Mouse (Mus musculus) forebrain, embryonic 13.5 days (tissue): ENCODE results near the gene Lrrtm1. TPM values are rescaled to one million over a fixed set of nuclear protein-coding genes. Genes with fewer than 3 reads are reported as not detected.

ENCODE experiments used
- ATAC-seq: fragments of 200-750 bp; cut with Nextera tagmentation; 2 replicates; pipeline ENCODE4 v1.8.0; 2017
- H3K27ac ChIP-seq: fragments of 300-500 bp; sonication (generic); 2 replicates; pipeline ENCODE4 v1.5.1; 2015; ENCODE audit warnings: inconsistent platforms, mild to moderate bottlenecking, moderate library complexity
- H3K27me3 ChIP-seq: fragments of 300-500 bp; sonication (generic); 2 replicates; pipeline ENCODE4 v1.6.1; 2015; ENCODE audit warnings: mild to moderate bottlenecking, inconsistent platforms
- H3K36me3 ChIP-seq: fragments of 300-500 bp; sonication (generic); 2 replicates; pipeline ENCODE4 v1.6.1; 2015; ENCODE audit warnings: mild to moderate bottlenecking, inconsistent platforms; ENCODE audit not compliant: poor library complexity, severe bottlenecking
- H3K4me1 ChIP-seq: fragments of 300-500 bp; sonication (generic); 2 replicates; pipeline ENCODE4 v1.6.1; 2015; ENCODE audit warnings: inconsistent platforms
- H3K4me2 ChIP-seq: fragments of 300-500 bp; sonication (generic); 2 replicates; pipeline ENCODE4 v1.6.1; 2015; ENCODE audit warnings: inconsistent platforms, mild to moderate bottlenecking, moderate library complexity
- H3K4me3 ChIP-seq: fragments of 300-500 bp; sonication (generic); 2 replicates; pipeline ENCODE4 v1.5.1; 2015; ENCODE audit warnings: mild to moderate bottlenecking, inconsistent platforms
- H3K9ac ChIP-seq: fragments of 300-500 bp; sonication (generic); 2 replicates; pipeline ENCODE4 v1.6.1; 2015; ENCODE audit warnings: mild to moderate bottlenecking, inconsistent platforms
- H3K9me3 ChIP-seq: fragments of 300-500 bp; sonication (generic); replicated peaks from 2 replicates; pipeline ENCODE4 v1.6.1; 2016; ENCODE audit warnings: inconsistent platforms
- WGBS: fragments of 180-500 bp; shearing (Covaris S2); methylation state at CpG from one replicate; pipeline ENCODE4 v1.1.7; 2015; 5-methylcytosine and 5-hydroxymethylcytosine counted together
- polyA plus RNA-seq: library from polyadenylated mRNA; unstranded; fragments of >200 nt; fragmentation: Nextera tagmentation; extraction: Ambion mirVana; gene quantifications from 2 replicates; pipeline ENCODE4 v1.2.1, GENCODE M21; 2015

Lrrtm1 gene
- polyA plus RNA-seq: 23.9 and 25.2 TPM in 2 replicates

GRCm38 (mm10) chr6:77242601-77243406 is at the start of gene Lrrtm1:
Gene Lrrtm1, plus strand, starts transcription at chr6:77242689.
- peak; percentile 89 for ATAC-seq
- Histone ChIP-seq H3K36me3 (no peaks in the 10 kb centered on the region), H3K27me3 (peaks cover 8% of the 10 kb centered on the region; the same call in 1 of the 2 replicates), H3K4me3 (peak within 1 kb of the TSS; percentile 47), H3K9me3 (no peaks in the 10 kb centered on the region), H3K27ac (peak within 1 kb of the TSS; percentile 89), H3K9ac (peak within 1 kb of the TSS; percentile 75), H3K4me2 (peak within 1 kb of the TSS; percentile 85), H3K4me1 (peaks cover 26% of the 10 kb centered on the region)
- under 1% methylated on average over 53 of the region's 53 CpGs for WGBS

GRCm38 (mm10) chr6:77196650-77197049 is 45.8 kb upstream of the Lrrtm1 start:
- Histone ChIP-seq H3K4me3 (no peak overlapping the region), H3K27ac (no peak overlapping the region), H3K4me1 (peaks cover 11% of the 10 kb centered on the region), H3K9ac (no peak overlapping the region), H3K4me2 (no peak overlapping the region), H3K36me3 (no peaks in the 10 kb centered on the region), H3K9me3 (no peaks in the 10 kb centered on the region), H3K27me3 (no peaks in the 10 kb centered on the region)
- ATAC-seq: no peak
- WGBS: 85% methylated on average over 3 of the region's 3 CpGs

- Histone ChIP-seq H3K4me2 (no peak overlapping the region), H3K4me1 (peaks cover 7% of the 10 kb centered on the region; the same call in 1 of the 2 replicates), H3K27me3 (no peaks in the 10 kb centered on the region), H3K36me3 (no peaks in the 10 kb centered on the region), H3K27ac (no peak overlapping the region), H3K4me3 (no peak overlapping the region), H3K9ac (no peak overlapping the region), H3K9me3 (no peaks in the 10 kb centered on the region)
- ATAC-seq: no peak
- WGBS: 36% methylated on average over 2 of the region's 2 CpGs
Observed at GRCm38 (mm10) chr6:77199375-77199774, 43.1 kb upstream of the Lrrtm1 start.

GRCm38 (mm10) chr6:77209183-77209582 is 33.3 kb upstream of the Lrrtm1 start:
- no peak overlapping the region for H3K9ac ChIP-seq
- H3K4me2 ChIP-seq: no peak overlapping the region
- no peaks in the 10 kb centered on the region for H3K27me3 ChIP-seq
- ATAC-seq: no peak
- 86% methylated on average over 1 of the region's 1 CpGs for WGBS
- no peaks in the 10 kb centered on the region for H3K36me3 ChIP-seq
- no peaks in the 10 kb centered on the region for H3K9me3 ChIP-seq
- no peak overlapping the region for H3K4me3 ChIP-seq
- H3K27ac ChIP-seq: no peak overlapping the region
- peaks cover 10% of the 10 kb centered on the region for H3K4me1 ChIP-seq

GRCm38 (mm10) chr6:77209929-77210328 is 32.6 kb upstream of the Lrrtm1 start:
- Histone ChIP-seq H3K4me3 (no peak overlapping the region), H3K27me3 (no peaks in the 10 kb centered on the region), H3K27ac (no peak overlapping the region), H3K4me2 (no peak overlapping the region), H3K9ac (no peak overlapping the region), H3K4me1 (peaks cover 10% of the 10 kb centered on the region), H3K36me3 (no peaks in the 10 kb centered on the region), H3K9me3 (no peaks in the 10 kb centered on the region)
- 84% methylated on average over 3 of the region's 3 CpGs for WGBS
- ATAC-seq: no peak

- ATAC-seq: no peak
- Histone ChIP-seq H3K4me2 (no peak overlapping the region), H3K4me3 (no peak overlapping the region), H3K36me3 (no peaks in the 10 kb centered on the region), H3K9ac (no peak overlapping the region), H3K27ac (no peak overlapping the region), H3K9me3 (no peaks in the 10 kb centered on the region), H3K4me1 (peaks cover 13% of the 10 kb centered on the region), H3K27me3 (no peaks in the 10 kb centered on the region)
- WGBS: 20% methylated on average over 3 of the region's 3 CpGs
Observed at GRCm38 (mm10) chr6:77213757-77214409, 28.6 kb upstream of the Lrrtm1 start.

- Histone ChIP-seq H3K27me3 (no peaks in the 10 kb centered on the region), H3K36me3 (no peaks in the 10 kb centered on the region), H3K9ac (no peak overlapping the region), H3K9me3 (no peaks in the 10 kb centered on the region), H3K4me1 (peaks cover 21% of the 10 kb centered on the region), H3K27ac (no peak overlapping the region), H3K4me3 (no peak overlapping the region), H3K4me2 (no peak overlapping the region)
- no peak for ATAC-seq
- WGBS: 71% methylated on average over 4 of the region's 4 CpGs
Observed at GRCm38 (mm10) chr6:77215322-77215721, 27.2 kb upstream of the Lrrtm1 start.

GRCm38 (mm10) chr6:77218875-77219274 is 23.6 kb upstream of the Lrrtm1 start:
- Histone ChIP-seq H3K9me3 (no peaks in the 10 kb centered on the region), H3K27ac (no peak overlapping the region), H3K4me1 (peaks cover 38% of the 10 kb centered on the region), H3K36me3 (no peaks in the 10 kb centered on the region), H3K4me2 (no peak overlapping the region), H3K4me3 (no peak overlapping the region), H3K27me3 (no peaks in the 10 kb centered on the region), H3K9ac (no peak overlapping the region)
- ATAC-seq: no peak

GRCm38 (mm10) chr6:77220776-77221175 is 21.7 kb upstream of the Lrrtm1 start:
- no peak overlapping the region for H3K4me2 ChIP-seq
- no peaks in the 10 kb centered on the region for H3K9me3 ChIP-seq
- 0 out of 2 replicates have a peak, but pooled peaks have one; percentile 13 for ATAC-seq
- H3K4me3 ChIP-seq: no peak overlapping the region
- no peaks in the 10 kb centered on the region for H3K36me3 ChIP-seq
- no peaks in the 10 kb centered on the region for H3K27me3 ChIP-seq
- H3K4me1 ChIP-seq: peaks cover 35% of the 10 kb centered on the region
- H3K9ac ChIP-seq: no peak overlapping the region
- H3K27ac ChIP-seq: no peak overlapping the region
- WGBS: 5% methylated on average over 4 of the region's 4 CpGs

GRCm38 (mm10) chr6:77222849-77223638 is 19.4 kb upstream of the Lrrtm1 start:
- peaks cover 34% of the 10 kb centered on the region for H3K4me1 ChIP-seq
- peak; percentile 86 for ATAC-seq
- H3K9me3 ChIP-seq: no peaks in the 10 kb centered on the region
- peak overlapping the region; percentile 32 for H3K4me2 ChIP-seq
- H3K27me3 ChIP-seq: no peaks in the 10 kb centered on the region
- no peak overlapping the region for H3K9ac ChIP-seq
- no peak overlapping the region for H3K4me3 ChIP-seq
- no peaks in the 10 kb centered on the region for H3K36me3 ChIP-seq
- H3K27ac ChIP-seq: no peak overlapping the region
- 28% methylated on average over 16 of the region's 16 CpGs for WGBS

- H3K4me3 ChIP-seq: no peak overlapping the region
- ATAC-seq: peak; percentile 23; the same call in 1 of the 2 replicates
- H3K27me3 ChIP-seq: peaks cover 5% of the 10 kb centered on the region; the same call in 1 of the 2 replicates
- H3K4me2 ChIP-seq: no peak overlapping the region
- no peak overlapping the region for H3K27ac ChIP-seq
- WGBS: 30% methylated on average over 1 of the region's 1 CpGs
- no peak overlapping the region for H3K9ac ChIP-seq
- H3K4me1 ChIP-seq: peaks cover 20% of the 10 kb centered on the region
- H3K9me3 ChIP-seq: no peaks in the 10 kb centered on the region
- no peaks in the 10 kb centered on the region for H3K36me3 ChIP-seq
Observed at GRCm38 (mm10) chr6:77240426-77240825, 2.1 kb upstream of the Lrrtm1 start.
